Mouse (Mus musculus): Measurements from ENCODE around the gene Crabp2.

Gene Crabp2

GRCm38 (mm10) chr3:87929341-87930077 lies 19.0 kb upstream of the Crabp2 start:
- no peak for DNase-seq

DNA sequence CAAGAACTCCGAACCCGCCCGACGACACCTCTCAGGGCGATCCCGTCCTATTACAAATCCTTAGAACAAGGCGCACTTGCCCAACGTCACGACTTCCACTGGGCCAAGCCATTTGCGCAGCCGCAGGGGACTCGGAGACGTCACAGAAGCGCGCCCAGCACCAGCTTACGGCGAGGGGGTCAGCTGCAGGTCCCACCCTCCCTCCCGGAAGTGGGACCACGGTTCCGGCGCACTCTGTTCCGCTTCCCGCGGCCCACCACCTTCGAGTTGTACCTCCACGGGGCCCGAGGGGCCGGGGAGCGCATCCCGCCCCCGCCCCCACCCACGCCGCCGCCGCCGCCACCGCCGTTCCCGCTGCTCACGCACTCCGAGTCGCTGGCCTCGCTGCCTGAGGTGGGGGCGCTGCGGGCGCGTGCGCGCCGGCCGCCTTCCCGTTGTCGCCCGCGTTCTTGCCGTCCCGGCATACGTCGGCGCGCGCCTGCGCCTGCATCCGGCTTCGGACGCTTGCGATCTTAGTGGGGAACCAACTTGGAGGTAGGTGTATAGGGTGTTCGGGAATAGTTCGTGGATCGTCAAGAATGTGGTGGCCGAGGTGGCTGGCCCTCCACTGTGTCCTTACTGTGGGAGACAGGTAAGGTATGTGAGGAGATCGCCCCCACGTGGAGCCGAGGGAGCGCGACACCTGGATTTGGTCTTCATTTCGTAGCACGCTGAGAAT lies 18.2 kb upstream of the Crabp2 start, which contains the start of the genes Isg20l2 and Rrnad1:
Isg20l2 (plus strand) TSS at position 237 of the 718 bp plus-strand sequence.
Rrnad1 (minus strand) TSS at position 640 of the 718 bp plus-strand sequence.
- DNase-seq, result peak; percentile 97 to 98

GRCm38 (mm10) chr3:87934026-87934425 lies 14.4 kb upstream of the Crabp2 start:
- no peak for DNase-seq

DNA sequence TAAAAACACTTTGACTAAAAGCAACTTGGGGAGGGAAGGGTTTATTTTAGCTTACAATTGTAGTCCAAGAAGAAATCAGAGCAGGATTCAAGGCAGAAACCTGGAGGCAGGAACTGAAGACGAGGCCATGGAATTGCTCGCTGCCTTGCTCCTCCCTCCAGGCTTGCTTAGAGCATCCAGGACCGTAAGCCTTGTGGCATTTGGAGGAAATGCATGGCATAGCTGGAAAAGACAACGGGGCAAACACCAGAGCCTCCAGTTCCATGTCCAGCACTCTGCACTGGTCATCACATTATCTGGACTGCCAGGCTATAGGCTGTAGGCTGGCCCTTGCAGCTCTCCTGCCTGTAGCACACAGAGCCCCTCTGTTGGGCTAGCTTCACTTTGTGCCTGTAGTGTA lies 14.0 kb upstream of the Crabp2 start:
- DNase-seq, result no peak

DNA sequence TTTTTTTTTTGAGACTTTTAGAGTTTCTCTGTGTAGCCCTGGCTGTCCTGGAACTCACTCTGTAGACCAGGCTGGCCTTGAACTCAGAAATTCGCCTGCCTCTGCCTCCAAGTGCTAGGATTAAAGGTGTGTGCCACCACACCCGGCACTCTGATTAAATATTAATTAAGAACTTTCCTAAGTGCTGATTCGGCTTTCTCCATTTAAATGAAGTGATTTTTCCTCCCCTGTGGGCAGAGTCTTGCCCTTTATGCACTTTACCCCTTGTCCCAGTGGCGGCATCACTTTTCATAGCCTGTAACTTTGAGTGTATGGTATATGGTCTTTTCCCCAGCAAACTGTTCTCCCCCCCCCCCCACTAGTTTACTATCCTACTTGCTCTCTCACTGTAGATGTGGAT lies 13.3 kb upstream of the Crabp2 start:
- peak; percentile 45 to 65 for DNase-seq

DNA sequence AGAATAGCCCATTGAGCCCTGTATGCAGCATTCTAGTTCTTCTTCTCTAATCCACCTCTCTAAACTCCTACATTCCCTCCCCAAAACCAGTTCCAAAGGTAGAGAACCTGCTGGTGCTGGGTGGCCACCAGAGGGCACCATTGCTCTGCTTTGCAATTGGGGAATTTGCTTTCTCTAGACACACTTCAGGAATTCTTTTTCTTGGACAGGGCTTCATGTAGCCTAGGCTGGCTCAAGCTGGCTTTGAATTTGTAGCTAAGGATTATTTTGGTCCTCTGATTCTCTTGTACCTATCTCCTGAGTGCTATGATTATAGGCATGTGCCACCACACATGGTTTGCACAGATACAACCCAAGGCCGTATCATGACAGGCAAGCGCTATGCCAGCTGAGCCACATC lies 12.7 kb upstream of the Crabp2 start:
- DNase-seq, result peak; percentile 88 to 89

GRCm38 (mm10) chr3:87940611-87941010 lies 7.9 kb upstream of the Crabp2 start:
- no peak for DNase-seq

DNA sequence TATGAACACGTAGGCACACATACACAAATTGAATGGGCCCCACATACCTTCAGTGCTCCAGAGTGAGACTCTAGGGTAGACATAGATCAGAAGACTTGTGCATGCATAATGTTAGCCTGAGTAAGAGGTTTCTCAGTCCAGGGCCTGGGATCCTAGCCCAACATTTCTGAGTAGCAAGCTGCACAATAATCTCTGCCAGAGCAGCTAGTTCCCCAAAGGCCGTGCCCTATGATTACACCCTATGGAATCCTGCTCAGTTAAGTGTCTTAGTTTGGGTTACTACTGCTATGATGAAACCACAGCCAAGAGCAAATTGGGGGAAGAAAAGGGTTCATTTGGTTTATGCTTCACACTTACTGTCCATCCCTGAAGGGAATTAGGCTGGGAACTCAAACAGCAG lies 6.0 kb upstream of the Crabp2 start:
- no peak for DNase-seq

DNA sequence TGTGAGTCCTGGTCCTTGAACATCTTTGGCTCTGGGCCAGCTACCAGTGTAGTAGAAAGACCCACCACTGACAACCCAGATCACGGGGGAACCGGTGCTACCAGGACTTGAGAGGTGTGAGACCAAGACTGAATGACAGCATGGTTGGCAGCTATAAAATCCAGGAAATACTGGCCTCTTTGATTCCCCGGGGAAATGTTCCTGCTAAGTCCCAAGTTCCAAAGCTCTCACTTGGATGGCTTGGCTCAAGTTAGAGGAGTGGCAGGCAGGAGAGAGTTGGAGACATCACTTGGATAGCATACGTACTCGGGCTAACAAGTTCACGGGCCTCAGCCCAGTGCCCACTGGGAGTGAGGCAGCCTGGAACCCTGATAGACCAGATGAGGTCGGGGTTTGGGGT lies 4.9 kb upstream of the Crabp2 start:
- DNase-seq, result no peak

DNA sequence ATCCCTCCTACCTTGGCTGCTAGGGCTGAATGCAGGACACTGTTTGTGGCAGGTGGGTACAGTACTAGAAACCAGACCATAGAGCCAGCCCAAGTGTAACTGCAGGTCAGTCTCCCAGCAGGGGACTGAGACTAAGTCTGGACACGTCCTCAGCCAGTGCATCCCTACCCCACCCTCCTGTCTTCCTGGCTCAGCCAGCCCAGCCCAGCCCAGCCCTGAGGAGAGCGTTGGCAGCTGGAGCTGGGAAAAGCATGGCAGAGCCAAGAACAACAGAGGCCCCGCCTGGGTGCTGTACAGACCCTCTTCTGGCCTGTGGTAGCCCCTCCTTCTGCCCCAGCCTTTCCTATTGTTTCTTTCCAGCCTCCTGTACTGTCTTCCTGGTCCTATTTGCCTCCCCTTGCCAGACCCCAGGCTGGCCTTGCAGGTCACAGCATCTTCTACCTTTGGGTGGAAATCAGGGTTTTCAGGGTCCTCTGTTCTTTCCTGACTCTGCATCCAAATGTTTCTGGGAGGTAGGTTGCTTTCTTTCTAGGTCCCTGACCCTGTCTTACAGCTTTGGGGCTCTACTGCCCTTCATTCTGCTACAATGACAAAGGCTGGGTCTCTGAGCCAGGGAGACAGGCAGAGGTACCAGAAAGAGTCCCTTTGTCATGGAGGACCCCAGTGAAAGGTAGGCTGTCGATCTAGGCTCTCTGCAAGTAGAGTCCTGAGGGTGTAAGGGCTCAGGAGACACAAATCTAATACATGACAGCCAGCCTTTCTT lies 3.4 kb upstream of the Crabp2 start:
- no peak for DNase-seq

DNA sequence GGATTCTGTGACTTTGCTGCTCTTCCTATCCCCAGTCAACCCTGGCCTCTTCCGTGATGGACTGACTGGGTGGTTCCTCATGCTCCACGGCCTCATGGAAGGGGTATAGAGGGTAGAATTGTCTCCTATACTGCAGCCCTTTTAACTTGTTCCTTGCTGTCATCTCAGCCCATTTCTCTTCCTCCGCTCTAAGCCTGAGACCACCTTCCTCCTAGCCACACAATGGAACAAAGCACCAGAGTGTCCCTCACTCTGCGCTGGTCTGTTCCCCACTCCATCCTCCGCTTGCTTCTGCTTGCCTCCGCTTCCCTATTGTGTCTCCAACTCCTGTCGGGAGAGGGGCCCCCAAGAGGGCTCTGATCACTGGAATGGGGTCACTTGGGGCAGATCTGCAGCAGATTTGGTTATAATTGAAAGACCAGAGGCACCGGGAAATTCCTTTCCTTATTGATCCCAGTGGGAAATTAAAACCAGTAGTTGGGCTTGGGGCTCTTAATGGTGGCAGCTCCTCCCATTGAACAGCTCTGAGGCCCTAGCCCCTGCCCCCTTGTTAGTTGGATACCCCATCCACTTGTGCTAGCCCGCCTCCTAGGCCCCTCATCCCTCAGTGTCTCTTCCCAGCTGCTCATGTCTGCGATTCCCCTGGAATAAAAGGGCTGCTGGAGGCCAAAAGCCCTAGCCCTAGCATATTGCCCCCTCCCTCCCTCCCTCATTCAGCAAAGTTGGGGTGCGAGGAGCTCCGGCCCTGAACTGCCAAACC lies 2.5 kb upstream of the Crabp2 start:
- DNase-seq, result no peak

GRCm38 (mm10) chr3:87946541-87946860 lies 2.0 kb upstream of the Crabp2 start:
- no peak for DNase-seq

- no peak for DNase-seq
Measured at GRCm38 (mm10) chr3:87947056-87947810, 1.2 kb upstream of the Crabp2 start.

- no peak for DNase-seq
Measured at GRCm38 (mm10) chr3:87947811-87948199, 661 bp upstream of the Crabp2 start.

DNA sequence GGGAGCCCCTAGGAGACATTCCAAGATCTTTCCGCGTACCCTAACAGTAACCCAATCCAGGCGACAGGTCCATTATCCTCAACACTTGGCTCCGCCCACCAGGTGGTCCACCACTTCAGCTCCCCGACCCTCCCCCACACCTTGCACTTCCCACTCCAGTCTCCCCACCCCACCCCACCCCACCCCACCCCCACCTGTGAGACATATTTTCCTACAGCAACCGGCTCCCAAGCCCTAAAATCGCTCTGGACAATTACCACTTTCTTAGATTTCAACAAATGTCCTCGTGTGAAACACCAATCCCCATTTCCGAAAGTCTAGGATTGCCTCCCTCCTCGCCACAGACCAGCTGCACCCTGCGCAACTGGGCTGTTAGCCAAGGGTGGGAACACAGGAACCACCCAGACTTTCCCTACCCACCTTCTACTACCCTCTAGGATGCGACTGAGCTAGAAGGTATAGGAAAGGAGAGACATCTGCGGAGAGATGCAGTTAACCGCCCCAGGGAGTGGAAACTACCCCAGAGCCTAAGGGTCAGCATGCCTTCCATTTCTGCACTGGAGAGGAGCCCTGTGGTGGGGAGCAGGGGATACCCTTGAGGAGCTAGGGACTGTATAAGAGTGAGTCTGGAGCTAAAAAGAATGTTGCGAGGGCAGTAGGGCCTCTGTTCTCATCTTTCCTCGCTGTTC lies 944 bp downstream of the Crabp2 start:
- no peak for DNase-seq

- no peak for DNase-seq
Measured at GRCm38 (mm10) chr3:87949955-87950515, 1.6 kb downstream of the Crabp2 start.

DNA sequence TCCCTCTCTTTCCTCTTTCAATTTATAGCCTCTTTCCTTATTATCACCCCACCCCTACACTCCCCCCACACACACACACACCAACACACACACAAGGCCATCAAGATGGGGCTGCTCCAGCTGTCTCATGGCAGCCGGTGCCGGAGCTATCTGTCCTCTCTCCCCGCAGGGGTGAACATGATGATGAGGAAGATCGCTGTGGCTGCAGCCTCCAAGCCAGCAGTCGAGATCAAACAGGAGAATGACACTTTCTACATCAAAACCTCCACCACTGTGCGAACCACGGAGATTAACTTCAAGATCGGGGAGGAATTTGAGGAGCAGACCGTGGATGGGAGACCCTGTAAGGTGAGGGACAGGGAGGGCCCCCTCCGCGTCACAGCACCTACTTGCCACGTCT lies 3.5 kb downstream of the Crabp2 start:
- no peak for DNase-seq

- no peak for DNase-seq
Measured at GRCm38 (mm10) chr3:87952440-87952839, 4.0 kb downstream of the Crabp2 start.

DNA sequence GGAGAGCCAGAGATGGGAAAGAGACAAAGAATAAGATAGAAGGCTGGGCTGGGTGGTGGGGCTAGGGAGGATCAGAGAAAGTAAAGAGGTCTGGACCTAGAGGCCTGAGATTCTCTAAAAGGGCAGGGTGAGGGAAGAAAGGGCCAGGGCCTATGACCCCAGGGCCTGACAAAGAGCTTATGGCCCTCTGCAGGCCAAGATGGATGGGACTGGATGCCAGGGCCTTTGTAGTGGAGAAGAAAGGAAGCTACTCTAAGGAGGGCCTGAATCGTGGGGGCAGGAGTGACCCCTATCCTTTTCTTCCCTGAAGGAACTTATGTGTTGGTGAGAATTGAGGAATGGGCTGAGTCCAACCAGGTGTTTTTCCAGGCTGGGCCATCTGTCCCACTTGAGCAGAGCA lies 9.6 kb downstream of the Crabp2 start:
- no peak for DNase-seq

- no peak for DNase-seq
Measured at GRCm38 (mm10) chr3:87958476-87958875, 10.0 kb downstream of the Crabp2 start.

- DNase-seq, result no peak
Measured at GRCm38 (mm10) chr3:87958967-87959366, 10.5 kb downstream of the Crabp2 start.

Measured in kidney, postnatal 25 days (tissue).